Mouse (Mus musculus): Measurements from ENCODE around the gene Tox3.

GRCm38 (mm10) chr8:90314312-90314711, 33.8 kb downstream of the Tox3 start:
- TF ChIP-seq CTCF (IDR thresholded peaks at IDR 0.05; ENCODE audit: control insufficient read depth, insufficient read depth, insufficient read length) (no peak), USF1 (IDR thresholded peaks at IDR 0.05; ENCODE audit: low read depth) (no peak), MAX (IDR thresholded peaks at IDR 0.05) (no peak), CEBPB (IDR thresholded peaks at IDR 0.05; ENCODE audit: low read depth) (no peak), MYOG (IDR thresholded peaks at IDR 0.05; ENCODE audit: control insufficient read depth, extremely low read depth, insufficient read length) (no peak)
